Comparison of ENCODE assay signal across 12 mouse cellular contexts in the genomic region with DNA sequence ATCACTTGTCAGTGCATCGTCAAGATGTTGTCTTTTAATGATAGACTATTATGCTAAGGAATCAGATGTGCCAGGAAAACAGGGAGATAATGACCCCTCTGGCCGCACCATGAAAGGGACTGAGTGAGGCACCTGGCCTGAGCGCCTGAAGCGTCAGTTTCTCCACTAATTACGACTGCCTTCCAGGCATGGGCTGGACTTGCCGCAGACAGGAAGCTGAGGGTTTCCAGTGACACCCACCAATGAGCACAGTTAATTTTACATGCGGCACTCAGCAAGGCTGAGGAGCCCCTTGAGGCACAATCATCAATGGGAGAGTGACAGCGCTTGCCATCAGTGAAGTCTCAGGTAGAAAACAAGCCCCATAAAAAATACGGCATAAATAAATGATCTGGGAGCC.
"Had no signal": no experiment of that assay in that cellular context is flagged by ENCODE, and none has a peak within 500 bp of the region (broad histone marks: within the 10 kb centered on the region; RNA-seq: fewer than 3 reads in every experiment).

No protein-coding gene starts in this region.

- H3K36me3 ChIP-seq: neural tube, embryonic 12.5 days had no signal

- H3K27ac ChIP-seq: kidney, postnatal 0 days; liver, embryonic 14.5 days; neural tube, embryonic 12.5 days; stomach, postnatal 0 days had no signal

- H3K27me3 ChIP-seq: neural tube, embryonic 12.5 days had no signal

- DNase-seq: kidney, adult 11 months; kidney, adult 9 months; kidney, postnatal 36 days; left cerebral cortex, postnatal 4 days; lung, adult 18-20 months; thymus, adult 2 months; thymus, postnatal 36 days had no signal

- H3K9me3 ChIP-seq: neural tube, embryonic 12.5 days had no signal

- ATAC-seq: inflammation-experienced regulatory T-cells, adult 6 months had no signal

- H3K4me2 ChIP-seq: neural tube, embryonic 12.5 days had no signal

- H3K4me1 ChIP-seq: neural tube, embryonic 12.5 days had no signal

- H3K9ac ChIP-seq: liver, embryonic 14.5 days; neural tube, embryonic 12.5 days had no signal

- H3K4me3 ChIP-seq: neural tube, embryonic 12.5 days had no signal
